Mouse (Mus musculus): ENCODE results near the gene Gm20843.
"Not testable (repeated sequence)": the region's sequence is repeated elsewhere in the genome, so short reads cannot be mapped to it uniquely, and the experiment has no call there.

The Gm20843 gene

GRCm38 (mm10) chrY:72247018-72247417, at the start of gene Gm20843:
Gene Gm20843 (minus strand): TSS chrY:72247118.
- DNase-seq (ENCODE audit: low spot score): not testable (repeated sequence)
